Mouse (Mus musculus): ENCODE results near the gene Adarb1.
A peak's percentile ranks its signal among the peaks of the same experiment; 100 is the strongest.

DNA sequence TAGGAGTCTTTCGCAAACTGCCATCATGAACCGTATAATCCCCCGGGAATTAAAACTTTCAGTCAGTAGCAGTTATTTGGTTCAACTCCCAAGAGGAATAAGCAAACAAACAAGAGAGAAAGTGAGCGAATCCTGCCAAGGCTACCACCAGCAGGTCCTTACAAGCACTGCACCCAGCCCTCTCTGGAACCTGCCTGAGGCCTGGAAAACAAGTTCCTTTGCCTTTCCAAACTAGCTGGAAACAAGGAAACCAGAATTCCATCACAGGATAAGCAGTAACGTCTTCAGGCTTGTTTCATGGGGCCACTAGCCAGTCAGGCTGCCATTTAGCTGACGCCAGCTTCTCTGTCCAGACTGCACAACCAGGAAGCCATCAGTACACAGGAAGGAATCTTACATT is 37.4 kb downstream of the Adarb1 start:
- TF ChIP-seq CTCF (IDR thresholded peaks at IDR 0.05) (0 out of 2 replicates have a peak, but pooled peaks have one; percentile 17), EP300 (IDR thresholded peaks at IDR 0.05) (no peak)

All from lung, postnatal 0 days (tissue).